ENCODE assay signal across 8 mouse cellular contexts in genomic region chr9:78503223-78504079, GRCm38 (mm10). TPM values are rescaled to one million over a fixed set of nuclear protein-coding genes. Genes with fewer than 3 reads are reported as not detected.
DNase-seq lines count a peak whose midpoint lies in the region; ATAC-seq and TF ChIP-seq lines count a peak whose summit lies in the region.

No protein-coding gene starts in this region.

- H3K27ac ChIP-seq in forebrain, embryonic 12.5 days = peak overlapping the region; percentile 90
- H3K27ac ChIP-seq in midbrain, embryonic 13.5 days = peak overlapping the region; percentile 94
- no peak overlapping the region for H3K27ac ChIP-seq in thymus, adult 2 months (ENCODE audit: control insufficient read depth, insufficient read depth, low read length)

- H3K9ac ChIP-seq in forebrain, embryonic 12.5 days = peak overlapping the region; percentile 38; the same call in 1 of the 2 replicates
- H3K9ac ChIP-seq in midbrain, embryonic 13.5 days (replicated peaks) = peak overlapping the region; percentile 54

- no peak overlapping the region for H3K4me3 ChIP-seq in forebrain, embryonic 12.5 days (replicated peaks)
- peak overlapping the region; percentile 25 for H3K4me3 ChIP-seq in midbrain, embryonic 13.5 days (replicated peaks)
- H3K4me3 ChIP-seq in thymus, adult 2 months (ENCODE audit: control insufficient read depth, insufficient read depth, low read length) = no peak overlapping the region

- H3K27me3 ChIP-seq in forebrain, embryonic 12.5 days = no peaks in the 10 kb centered on the region
- no peaks in the 10 kb centered on the region for H3K27me3 ChIP-seq in midbrain, embryonic 13.5 days
- no peaks in the 10 kb centered on the region for H3K27me3 ChIP-seq in thymus, adult 2 months (ENCODE audit: control insufficient read depth, insufficient read depth, low read length)

- peak; percentile 84 for ATAC-seq in forebrain, embryonic 12.5 days (ENCODE audit: low FRiP score)
- peak; percentile 84 for ATAC-seq in midbrain, embryonic 13.5 days

- H3K9me3 ChIP-seq in forebrain, embryonic 12.5 days = no peaks in the 10 kb centered on the region
- H3K9me3 ChIP-seq in midbrain, embryonic 13.5 days = no peaks in the 10 kb centered on the region

- peaks cover 25% of the 10 kb centered on the region for H3K4me1 ChIP-seq in forebrain, embryonic 12.5 days
- peaks cover 32% of the 10 kb centered on the region for H3K4me1 ChIP-seq in midbrain, embryonic 13.5 days (replicated peaks)
- H3K4me1 ChIP-seq in thymus, adult 2 months (replicated peaks; ENCODE audit: control insufficient read depth, insufficient read depth, low read length) = no peaks in the 10 kb centered on the region

- H3K4me2 ChIP-seq in forebrain, embryonic 12.5 days = peak overlapping the region; percentile 26
- H3K4me2 ChIP-seq in midbrain, embryonic 13.5 days (replicated peaks) = peak overlapping the region; percentile 43

- no peaks in the 10 kb centered on the region for H3K36me3 ChIP-seq in forebrain, embryonic 12.5 days (replicated peaks)
- 0 out of 2 replicates have a peak, but pooled peaks cover 5% of the 10 kb centered on the region for H3K36me3 ChIP-seq in midbrain, embryonic 13.5 days
- no peaks in the 10 kb centered on the region for H3K36me3 ChIP-seq in thymus, adult 2 months (ENCODE audit: control insufficient read depth, insufficient read depth, low read length)

- no peak for TF ChIP-seq POLR2A in thymus, adult 2 months (IDR thresholded peaks at IDR 0.05; ENCODE audit: control insufficient read depth, extremely low read depth, insufficient read depth, low read length, poor library complexity)

- peak; percentile 44 to 47 for DNase-seq in cerebellum, adult 18-20 months
- no peak for DNase-seq in cerebellum, postnatal 4 days (ENCODE audit: low spot score in 2 of 2)
- DNase-seq in NIH3T3 (ENCODE audit: low read depth) = peak; percentile 22
- DNase-seq in thymus, adult 2 months = no peak
- DNase-seq in thymus, postnatal 25 days = no peak
- no peak for DNase-seq in right cerebral cortex, adult 18-20 months

- no peak for TF ChIP-seq CTCF in thymus, adult 2 months (IDR thresholded peaks at IDR 0.05; ENCODE audit: borderline replicate concordance, control insufficient read depth, extremely low read depth, insufficient read depth, low read length, poor library complexity)

- under 1% methylated on average over 6 of the region's 6 CpGs for WGBS in forebrain, embryonic 12.5 days
- WGBS in midbrain, embryonic 13.5 days = 2% methylated on average over 6 of the region's 6 CpGs
- WGBS in thymus, adult 2 months = 82% methylated on average over 6 of the region's 6 CpGs

RNA-seq across cellular contexts. Expression of gene Eef1a1, which starts 14.5 kb away (rescaled TPM):
- polyA plus RNA-seq in forebrain, embryonic 12.5 days (2016; fragmentation: Nextera tagmentation; extraction: Ambion mirVana) = 3,508 and 3,592 TPM in 2 replicates
- polyA plus RNA-seq in midbrain, embryonic 13.5 days (2015; fragmentation: Nextera tagmentation; extraction: Ambion mirVana) = 3,693 and 3,771 TPM in 2 replicates
- polyA plus RNA-seq in thymus, adult 2 months (2012; rRNA removed) = 4,171 and 4,540 TPM in 2 replicates

RNA-seq across cellular contexts. Expression of gene Gm17324, which starts 54.9 kb away (rescaled TPM):
- polyA plus RNA-seq in forebrain, embryonic 12.5 days (2016; fragmentation: Nextera tagmentation; extraction: Ambion mirVana) = 0.68 and 0.75 TPM in 2 replicates
- polyA plus RNA-seq in midbrain, embryonic 13.5 days (2015; fragmentation: Nextera tagmentation; extraction: Ambion mirVana) = 0.58 and 1.0 TPM in 2 replicates
- polyA plus RNA-seq in thymus, adult 2 months (2012; rRNA removed) = 0.19 TPM in 1 of 2 replicates, not detected in the other

RNA-seq across cellular contexts. Expression of gene Mto1, which starts 55.4 kb away (rescaled TPM):
- 24.4 and 26.1 TPM in 2 replicates for polyA plus RNA-seq in forebrain, embryonic 12.5 days (2016; fragmentation: Nextera tagmentation; extraction: Ambion mirVana)
- 25.4 and 26.3 TPM in 2 replicates for polyA plus RNA-seq in midbrain, embryonic 13.5 days (2015; fragmentation: Nextera tagmentation; extraction: Ambion mirVana)
- polyA plus RNA-seq in thymus, adult 2 months (2012; rRNA removed) = 22.5 and 24.3 TPM in 2 replicates

Comparison
In these comparisons a context has a peak if more than half of its experiments do, and no peak if none do; other contexts are left out.
1. DNase-seq: peak in cerebellum, adult 18-20 months (2 of 2) and NIH3T3 (single experiment); none in cerebellum, postnatal 4 days (0 of 2), thymus, adult 2 months (single experiment), thymus, postnatal 25 days (single experiment) and right cerebral cortex, adult 18-20 months (single experiment).